Mouse (Mus musculus) stomach, embryonic 15.5 days (tissue): ENCODE results near the gene Polr3e. TPM values are rescaled to one million over a fixed set of nuclear protein-coding genes. Genes with fewer than 3 reads are reported as not detected.

Experiments used
- ATAC-seq: fragments of 200-750 bp; cut with Nextera tagmentation; 2 replicates; pipeline ENCODE4 v1.8.0; 2017; ENCODE audit warnings: low read depth, moderate number of reproducible peaks, moderate TSS enrichment; ENCODE audit not compliant: insufficient read depth, low FRiP score
- H3K27ac ChIP-seq: fragments of 300-500 bp; sonication (generic); 2 replicates; pipeline ENCODE4 v1.5.1; 2015; ENCODE audit warnings: mild to moderate bottlenecking, inconsistent platforms
- H3K27me3 ChIP-seq: fragments of 300-500 bp; sonication (generic); replicated peaks from 2 replicates; pipeline ENCODE4 v1.6.1; 2015; ENCODE audit warnings: inconsistent platforms
- H3K36me3 ChIP-seq: fragments of 300-500 bp; sonication (generic); 2 replicates; pipeline ENCODE4 v1.6.1; 2015; ENCODE audit warnings: inconsistent platforms
- H3K4me1 ChIP-seq: fragments of 300-500 bp; sonication (generic); 2 replicates; pipeline ENCODE4 v1.6.1; 2015; ENCODE audit warnings: inconsistent platforms
- H3K4me2 ChIP-seq: fragments of 300-500 bp; sonication (generic); 2 replicates; pipeline ENCODE4 v1.6.1; 2015; ENCODE audit warnings: mild to moderate bottlenecking, inconsistent platforms
- H3K4me3 ChIP-seq: fragments of 300-500 bp; sonication (generic); replicated peaks from 2 replicates; pipeline ENCODE4 v1.5.1; 2015; ENCODE audit warnings: inconsistent platforms
- H3K9ac ChIP-seq: fragments of 300-500 bp; sonication (generic); 2 replicates; pipeline ENCODE4 v1.6.1; 2015; ENCODE audit warnings: inconsistent platforms
- H3K9me3 ChIP-seq: fragments of 300-500 bp; sonication (generic); 2 replicates; pipeline ENCODE4 v1.6.1; 2016; ENCODE audit warnings: inconsistent platforms
- WGBS: fragments of 180-500 bp; shearing (Covaris S2); methylation state at CpG from one replicate; pipeline ENCODE4 v1.1.7; 2015; 5-methylcytosine and 5-hydroxymethylcytosine counted together
- polyA plus RNA-seq: library from polyadenylated mRNA; unstranded; fragments of >200 nt; fragmentation: Nextera tagmentation; extraction: Ambion mirVana; gene quantifications from 2 replicates; pipeline ENCODE4 v1.2.1, GENCODE M21; 2015

The Polr3e gene
- polyA plus RNA-seq, 1 experiment from 2014 or later = 34.4 TPM

- ATAC-seq = no peak
- H3K27me3 ChIP-seq = no peaks in the 10 kb centered on the region
- H3K9ac ChIP-seq = no peak overlapping the region
- H3K4me3 ChIP-seq = no peak overlapping the region
- no peaks in the 10 kb centered on the region for H3K4me1 ChIP-seq
- no peaks in the 10 kb centered on the region for H3K9me3 ChIP-seq
- H3K27ac ChIP-seq = no peak overlapping the region
- H3K36me3 ChIP-seq = no peaks in the 10 kb centered on the region
- peak overlapping the region; percentile 25; the same call in 1 of the 2 replicates for H3K4me2 ChIP-seq
- WGBS = 28% methylated on average over 11 of the region's 11 CpGs
These were observed 1.2 kb upstream of the Polr3e start for GRCm38 (mm10) chr7:120916262-120916875.

GRCm38 (mm10) chr7:120917279-120917591, 309 bp upstream of the Polr3e start:
- H3K27me3 ChIP-seq = no peaks in the 10 kb centered on the region
- WGBS = 5% methylated on average over 12 of the region's 12 CpGs
- H3K4me2 ChIP-seq = peak overlapping the region; percentile 25; the same call in 1 of the 2 replicates
- H3K9me3 ChIP-seq = no peaks in the 10 kb centered on the region
- no peaks in the 10 kb centered on the region for H3K4me1 ChIP-seq
- H3K36me3 ChIP-seq = no peaks in the 10 kb centered on the region
- no peak for ATAC-seq
- no peak overlapping the region for H3K27ac ChIP-seq
- H3K4me3 ChIP-seq = peak overlapping the region; percentile 74
- H3K9ac ChIP-seq = no peak overlapping the region

GRCm38 (mm10) chr7:120918526-120918962, 1.0 kb downstream of the Polr3e start:
- Histone ChIP-seq H3K27ac (peak overlapping the region; percentile 75), H3K27me3 (no peaks in the 10 kb centered on the region), H3K4me2 (peak overlapping the region; percentile 68), H3K9me3 (no peaks in the 10 kb centered on the region), H3K4me3 (peak overlapping the region; percentile 74), H3K36me3 (no peaks in the 10 kb centered on the region), H3K9ac (peak overlapping the region; percentile 62), H3K4me1 (no peaks in the 10 kb centered on the region)
- WGBS = 7% methylated on average over 10 of the region's 10 CpGs
- ATAC-seq = peak; percentile 55

- WGBS = 91% methylated on average over 7 of the region's 7 CpGs
- no peaks in the 10 kb centered on the region for H3K27me3 ChIP-seq
- H3K4me1 ChIP-seq = no peaks in the 10 kb centered on the region
- no peak overlapping the region for H3K9ac ChIP-seq
- peak; percentile 47; the same call in 1 of the 2 replicates for ATAC-seq
- H3K36me3 ChIP-seq = peaks cover 65% of the 10 kb centered on the region
- no peaks in the 10 kb centered on the region for H3K9me3 ChIP-seq
- no peak overlapping the region for H3K4me3 ChIP-seq
- no peak overlapping the region for H3K4me2 ChIP-seq
- H3K27ac ChIP-seq = no peak overlapping the region
These were observed 15.6 kb downstream of the Polr3e start for GRCm38 (mm10) chr7:120933110-120933509.

DNA sequence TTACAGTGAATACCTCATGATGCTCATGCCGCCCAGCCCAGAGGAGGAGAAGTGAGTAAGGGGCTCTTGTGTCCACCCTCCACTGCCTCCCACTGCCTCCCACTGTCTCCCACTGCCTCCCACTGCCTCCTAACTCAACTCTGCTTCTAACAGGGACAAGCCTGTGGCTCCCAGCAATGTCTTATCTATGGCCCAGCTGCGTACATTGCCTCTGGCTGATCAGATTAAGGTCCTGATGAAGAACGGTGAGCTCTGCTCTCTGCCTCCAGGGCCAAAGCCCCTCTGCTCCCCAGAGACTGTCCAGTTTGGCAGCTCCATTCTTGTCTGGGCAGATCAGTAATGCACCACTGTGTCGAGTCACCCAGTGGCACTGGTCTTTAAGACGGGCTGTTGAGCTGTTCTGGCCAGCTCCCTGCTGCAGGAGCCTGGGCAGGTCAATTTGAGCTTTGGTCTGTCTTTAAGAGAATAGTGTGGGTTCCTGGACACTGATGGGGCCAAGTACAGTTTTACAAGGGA, 16.2 kb downstream of the Polr3e start:
- Histone ChIP-seq H3K4me3 (no peak overlapping the region), H3K9me3 (no peaks in the 10 kb centered on the region), H3K27me3 (no peaks in the 10 kb centered on the region), H3K36me3 (peaks cover 59% of the 10 kb centered on the region), H3K4me1 (no peaks in the 10 kb centered on the region), H3K4me2 (no peak overlapping the region), H3K9ac (no peak overlapping the region), H3K27ac (no peak overlapping the region)
- ATAC-seq = peak; percentile 19; the same call in 1 of the 2 replicates
- WGBS = 79% methylated on average over 4 of the region's 5 CpGs

GRCm38 (mm10) chr7:120934716-120935115, 17.2 kb downstream of the Polr3e start:
- Histone ChIP-seq H3K36me3 (peaks cover 59% of the 10 kb centered on the region), H3K4me2 (no peak overlapping the region), H3K4me3 (no peak overlapping the region), H3K4me1 (no peaks in the 10 kb centered on the region), H3K27ac (no peak overlapping the region), H3K9ac (no peak overlapping the region), H3K27me3 (no peaks in the 10 kb centered on the region), H3K9me3 (no peaks in the 10 kb centered on the region)
- 32% methylated on average over 5 of the region's 5 CpGs for whole genome bisulfite sequencing
- ATAC-seq = no peak

DNA sequence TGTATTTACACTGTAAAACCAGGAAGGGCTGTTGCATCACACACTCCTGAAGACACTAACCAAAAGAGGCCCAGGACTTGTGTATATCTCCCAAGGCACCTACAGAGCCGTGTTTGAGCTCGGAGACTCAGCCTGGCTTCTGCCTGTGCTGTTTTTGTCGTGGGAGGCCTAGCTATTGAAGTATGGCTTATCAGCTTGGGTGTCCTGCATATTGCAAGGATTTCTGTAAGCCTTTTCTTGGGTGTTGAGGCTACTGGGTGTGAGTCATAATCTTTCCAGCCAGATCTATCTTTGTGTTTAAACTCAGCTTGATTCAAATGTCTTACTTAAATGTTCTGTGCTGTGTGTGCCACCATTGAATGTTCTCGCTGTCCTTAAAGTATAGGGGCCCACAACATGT, 19.0 kb downstream of the Polr3e start:
- no peak overlapping the region for H3K4me2 ChIP-seq
- no peak for ATAC-seq
- H3K9ac ChIP-seq = no peak overlapping the region
- H3K9me3 ChIP-seq = no peaks in the 10 kb centered on the region
- no peaks in the 10 kb centered on the region for H3K4me1 ChIP-seq
- WGBS = 76% methylated on average over 4 of the region's 4 CpGs
- H3K36me3 ChIP-seq = peaks cover 61% of the 10 kb centered on the region
- H3K27ac ChIP-seq = no peak overlapping the region
- H3K27me3 ChIP-seq = no peaks in the 10 kb centered on the region
- H3K4me3 ChIP-seq = no peak overlapping the region

DNA sequence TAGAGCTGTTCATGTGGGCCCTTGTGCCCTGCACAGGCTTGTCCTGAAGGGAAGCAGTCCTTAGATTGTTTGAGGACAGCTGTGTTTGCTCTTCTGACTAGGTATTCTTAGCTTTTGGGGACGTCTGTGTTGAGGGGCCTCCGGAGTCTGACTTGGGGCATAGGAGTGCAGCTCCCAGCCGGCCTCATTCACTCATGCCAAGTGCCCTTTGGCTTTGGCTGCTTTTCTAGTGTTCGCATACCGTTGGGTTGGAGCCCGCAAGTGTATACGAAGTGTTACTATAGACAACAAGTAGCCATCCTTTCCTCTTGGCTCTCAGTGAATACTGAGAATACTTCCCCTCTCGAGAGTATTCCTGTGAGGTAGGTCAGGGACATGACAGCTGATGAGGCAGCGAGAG, 20.7 kb downstream of the Polr3e start:
- Histone ChIP-seq H3K27ac (no peak overlapping the region), H3K4me2 (no peak overlapping the region), H3K27me3 (no peaks in the 10 kb centered on the region), H3K9me3 (no peaks in the 10 kb centered on the region), H3K9ac (no peak overlapping the region), H3K36me3 (peaks cover 58% of the 10 kb centered on the region), H3K4me3 (no peak overlapping the region), H3K4me1 (no peaks in the 10 kb centered on the region)
- no peak for ATAC-seq
- WGBS = 73% methylated on average over 9 of the region's 9 CpGs

DNA sequence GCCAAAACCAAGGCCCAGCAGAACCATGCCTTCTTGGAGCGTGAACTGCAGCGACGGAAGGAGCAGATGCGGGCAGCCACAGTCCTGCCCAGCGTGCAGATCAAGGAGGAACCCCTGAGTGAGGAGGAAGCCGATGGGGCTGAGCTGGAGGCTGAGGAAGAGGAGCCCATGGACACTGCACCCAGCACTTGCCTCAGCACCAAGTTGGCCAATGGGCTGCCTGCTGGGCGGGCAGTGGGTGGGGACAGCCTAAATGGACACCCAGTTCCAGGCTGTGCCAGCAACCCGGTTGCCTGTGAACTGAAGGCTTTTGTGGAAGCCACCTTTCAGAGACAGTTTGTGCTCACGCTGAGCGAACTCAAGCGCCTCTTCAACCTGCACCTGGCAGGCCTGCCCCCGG, 22.8 kb downstream of the Polr3e start:
- Histone ChIP-seq H3K4me3 (no peak overlapping the region), H3K9ac (no peak overlapping the region), H3K9me3 (no peaks in the 10 kb centered on the region), H3K4me2 (no peak overlapping the region), H3K27ac (no peak overlapping the region), H3K27me3 (no peaks in the 10 kb centered on the region), H3K36me3 (peaks cover 58% of the 10 kb centered on the region), H3K4me1 (no peaks in the 10 kb centered on the region)
- 88% methylated on average over 12 of the region's 12 CpGs for WGBS
- ATAC-seq = no peak

DNA sequence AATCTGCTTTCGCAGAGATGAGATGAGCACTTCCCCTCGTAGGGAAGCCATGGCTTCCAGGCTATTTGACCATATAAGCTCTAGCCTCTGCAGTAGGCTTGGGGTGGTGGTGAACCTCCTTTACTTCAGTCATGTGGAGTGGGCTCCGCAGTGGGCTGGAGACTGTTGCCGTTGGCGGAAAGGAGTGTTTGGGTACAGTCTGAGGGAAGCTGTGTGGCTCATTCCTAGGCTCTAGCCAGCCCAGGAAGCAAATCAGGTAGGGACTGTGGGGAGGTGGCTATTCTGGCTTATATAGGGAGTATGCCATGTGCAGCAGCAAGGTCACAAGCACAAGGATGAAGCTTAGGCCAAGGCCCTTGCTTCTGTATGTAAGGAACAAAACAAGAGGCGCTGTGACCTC, 23.7 kb downstream of the Polr3e start:
- Histone ChIP-seq H3K4me3 (no peak overlapping the region), H3K36me3 (peaks cover 54% of the 10 kb centered on the region), H3K27ac (no peak overlapping the region), H3K4me2 (no peak overlapping the region), H3K9ac (no peak overlapping the region), H3K4me1 (no peaks in the 10 kb centered on the region), H3K9me3 (no peaks in the 10 kb centered on the region), H3K27me3 (no peaks in the 10 kb centered on the region)
- WGBS = 92% methylated on average over 6 of the region's 6 CpGs
- ATAC-seq = no peak

GRCm38 (mm10) chr7:120942506-120942905, 25.0 kb downstream of the Polr3e start:
- no peaks in the 10 kb centered on the region for H3K9me3 ChIP-seq
- 77% methylated on average over 1 of the region's 1 CpGs for WGBS
- no peak overlapping the region for H3K27ac ChIP-seq
- peaks cover 44% of the 10 kb centered on the region for H3K36me3 ChIP-seq
- no peak overlapping the region for H3K4me2 ChIP-seq
- no peak overlapping the region for H3K4me3 ChIP-seq
- no peaks in the 10 kb centered on the region for H3K4me1 ChIP-seq
- ATAC-seq = no peak
- no peaks in the 10 kb centered on the region for H3K27me3 ChIP-seq
- no peak overlapping the region for H3K9ac ChIP-seq

- Histone ChIP-seq H3K36me3 (peaks cover 43% of the 10 kb centered on the region), H3K27me3 (no peaks in the 10 kb centered on the region), H3K4me2 (no peak overlapping the region), H3K4me1 (no peaks in the 10 kb centered on the region), H3K9ac (no peak overlapping the region), H3K4me3 (no peak overlapping the region), H3K9me3 (no peaks in the 10 kb centered on the region), H3K27ac (no peak overlapping the region)
- WGBS = 51% methylated on average over 7 of the region's 8 CpGs
- ATAC-seq = no peak
These were observed 26.5 kb downstream of the Polr3e start for GRCm38 (mm10) chr7:120943936-120944509.
